Mouse (Mus musculus) kidney, embryonic 14.5 days (tissue): ENCODE data around the gene Rmnd5b. TPM values are rescaled to one million over a fixed set of nuclear protein-coding genes. Genes with fewer than 3 reads are reported as not detected.

Source experiments
- ATAC-seq: fragments of 200-750 bp; cut with Nextera tagmentation; 2 replicates; pipeline ENCODE4 v1.8.0; 2017; ENCODE audit warnings: moderate number of reproducible peaks, mild to moderate bottlenecking, moderate TSS enrichment, moderate library complexity; ENCODE audit not compliant: low FRiP score, low TSS enrichment
- H3K27ac ChIP-seq: fragments of 300-500 bp; sonication (generic); 2 replicates; pipeline ENCODE4 v1.5.1; 2014; ENCODE audit warnings: low read depth, mild to moderate bottlenecking, low read length, moderate library complexity, mixed read lengths
- H3K27me3 ChIP-seq: fragments of 300-500 bp; sonication (generic); 2 replicates; pipeline ENCODE4 v1.6.1; 2014; ENCODE audit warnings: mild to moderate bottlenecking, low read length; ENCODE audit not compliant: control insufficient read depth, insufficient read depth
- H3K36me3 ChIP-seq: fragments of 300-500 bp; sonication (generic); 2 replicates; pipeline ENCODE4 v1.6.1; 2014; ENCODE audit warnings: low read length, mixed read lengths; ENCODE audit not compliant: control insufficient read depth, insufficient read depth
- H3K4me1 ChIP-seq: fragments of 300-500 bp; sonication (generic); 2 replicates; pipeline ENCODE4 v1.6.1; 2014; ENCODE audit warnings: low read length, mixed read lengths; ENCODE audit not compliant: control insufficient read depth, insufficient read depth
- H3K4me2 ChIP-seq: fragments of 300-500 bp; sonication (generic); replicated peaks from 2 replicates; pipeline ENCODE4 v1.6.1; 2014; ENCODE audit warnings: low read depth, mild to moderate bottlenecking, low read length
- H3K4me3 ChIP-seq: fragments of 300-500 bp; sonication (generic); 2 replicates; pipeline ENCODE4 v1.5.1; 2014; ENCODE audit warnings: mild to moderate bottlenecking, low read length
- H3K9ac ChIP-seq: fragments of 300-500 bp; sonication (generic); 2 replicates; pipeline ENCODE4 v1.6.1; 2014; ENCODE audit warnings: low read depth, mild to moderate bottlenecking, low read length, moderate library complexity
- H3K9me3 ChIP-seq: fragments of 300-500 bp; sonication (generic); 2 replicates; pipeline ENCODE4 v1.6.1; 2016; ENCODE audit warnings: low read length; ENCODE audit not compliant: control insufficient read depth
- WGBS: fragments of 180-500 bp; shearing (Covaris S2); extraction: QIAGEN DNeasy Blood & Tissue Kit; methylation state at CpG from one replicate; pipeline ENCODE4 v1.1.7; 2014; 5-methylcytosine and 5-hydroxymethylcytosine counted together
- polyA plus RNA-seq: library from polyadenylated mRNA; unstranded; fragments of >200 nt; fragmentation: Nextera tagmentation; extraction: Ambion mirVana; gene quantifications from 2 replicates; pipeline ENCODE4 v1.2.1, GENCODE M21; 2014

The Rmnd5b gene
- polyA plus RNA-seq, 1 experiment from 2014 or later = 48.7 TPM

DNA sequence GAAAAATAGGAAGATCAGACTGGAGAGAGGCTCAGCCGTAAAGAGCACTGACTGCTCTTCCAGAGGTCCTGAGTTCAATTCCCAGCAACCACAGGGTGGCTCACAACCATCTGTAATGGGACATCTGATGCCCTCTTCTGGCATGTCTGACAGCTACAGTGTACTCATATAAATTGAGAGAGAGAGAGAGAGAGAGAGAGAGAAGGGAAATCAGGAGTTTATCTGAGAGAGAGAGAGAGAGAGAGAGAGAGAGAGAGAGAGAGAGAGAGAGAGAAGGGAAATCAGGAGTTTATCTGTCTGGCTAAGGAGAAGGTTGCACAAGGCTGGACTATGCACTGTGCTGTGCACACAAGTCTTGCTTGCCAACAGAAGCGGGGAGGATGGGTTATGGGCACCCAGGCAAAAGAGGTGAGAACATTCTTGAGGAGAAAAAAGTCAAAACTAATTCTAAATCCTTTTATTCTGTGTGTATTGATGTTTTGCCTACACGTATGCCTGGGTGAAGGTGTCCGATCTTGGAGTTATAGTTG lies 17.3 kb upstream of the Rmnd5b start:
- Histone ChIP-seq H3K9me3 (no peaks in the 10 kb centered on the region), H3K36me3 (no peaks in the 10 kb centered on the region), H3K4me3 (no peak overlapping the region), H3K4me2 (no peak overlapping the region), H3K27me3 (no peaks in the 10 kb centered on the region), H3K4me1 (peaks cover 14% of the 10 kb centered on the region; the same call in 1 of the 2 replicates), H3K9ac (no peak overlapping the region), H3K27ac (no peak overlapping the region)
- WGBS = 91% methylated on average over 4 of the region's 4 CpGs
- no peak for ATAC-seq

DNA sequence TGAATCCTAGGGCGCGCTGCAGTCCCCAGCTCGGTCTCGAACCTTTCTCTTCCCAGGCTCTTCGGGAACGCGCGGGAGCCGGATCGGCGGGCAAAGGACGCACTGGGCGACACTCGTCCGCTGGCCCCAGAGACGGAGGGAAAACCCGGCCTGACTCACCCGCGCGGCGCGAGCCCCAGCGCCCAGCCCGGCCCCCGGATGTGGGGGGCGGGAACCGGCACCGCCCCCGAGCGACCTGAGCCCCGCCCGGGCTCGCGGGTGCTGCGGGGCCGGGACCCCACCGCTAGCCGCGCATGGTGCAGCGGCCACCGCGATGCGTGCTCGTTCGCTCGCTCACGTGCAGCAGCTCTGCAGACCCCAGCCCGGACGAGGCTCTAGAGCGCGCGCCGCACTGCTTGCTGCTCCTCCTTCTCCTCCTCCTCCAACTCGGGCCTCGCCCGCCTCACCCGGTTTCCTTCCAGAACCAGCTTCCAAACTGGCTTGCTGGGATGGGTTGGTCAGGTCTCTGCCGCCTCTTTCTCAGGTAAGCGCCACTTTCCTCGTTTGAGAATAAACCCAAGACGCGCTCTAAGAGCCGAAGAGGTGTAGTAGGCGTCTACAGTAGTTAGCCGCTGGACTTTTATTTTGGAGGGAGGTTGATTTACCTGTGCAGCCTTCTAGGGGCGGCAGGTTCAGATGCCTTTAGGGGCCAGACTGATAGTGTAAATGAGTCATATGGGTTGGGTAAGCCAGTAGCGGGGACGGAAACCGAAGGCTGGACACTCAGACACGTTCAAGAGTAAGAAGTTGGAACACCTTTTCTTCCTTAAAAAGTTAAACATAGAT lies 15.2 kb upstream of the Rmnd5b start, which contains the start of the genes N4bp3 and D930048N14Rik:
N4bp3 (minus strand) TSS at position 152 of the 825 bp plus-strand sequence.
D930048N14Rik (plus strand) TSS at position 264 of the 825 bp plus-strand sequence.
- H3K27ac ChIP-seq = peak within 1 kb of the TSS; percentile 68
- no peaks in the 10 kb centered on the region for H3K27me3 ChIP-seq
- H3K4me2 ChIP-seq = peak within 1 kb of the TSS; percentile 97
- WGBS = under 1% methylated on average over 57 of the region's 70 CpGs
- no peaks in the 10 kb centered on the region for H3K9me3 ChIP-seq
- H3K4me1 ChIP-seq = peaks cover 28% of the 10 kb centered on the region; the same call in 1 of the 2 replicates
- H3K4me3 ChIP-seq = peak within 1 kb of the TSS; percentile 47
- no peaks in the 10 kb centered on the region; the same call in 1 of the 2 replicates for H3K36me3 ChIP-seq
- H3K9ac ChIP-seq = peak within 1 kb of the TSS; percentile 74
- peak; percentile 80 for ATAC-seq

- H3K27ac ChIP-seq = peak overlapping the region; percentile 68; the same call in 1 of the 2 replicates
- H3K9me3 ChIP-seq = no peaks in the 10 kb centered on the region
- H3K9ac ChIP-seq = peak overlapping the region; percentile 74
- H3K4me1 ChIP-seq = peaks cover 28% of the 10 kb centered on the region; the same call in 1 of the 2 replicates
- WGBS = under 1% methylated on average over 26 of the region's 30 CpGs
- peaks cover 6% of the 10 kb centered on the region; the same call in 1 of the 2 replicates for H3K36me3 ChIP-seq
- H3K4me2 ChIP-seq = peak overlapping the region; percentile 97
- peak; percentile 16; the same call in 1 of the 2 replicates for ATAC-seq
- H3K4me3 ChIP-seq = peak overlapping the region; percentile 47
- no peaks in the 10 kb centered on the region for H3K27me3 ChIP-seq
Observed at GRCm38 (mm10) chr11:51650261-51650660, 14.6 kb upstream of the Rmnd5b start.

DNA sequence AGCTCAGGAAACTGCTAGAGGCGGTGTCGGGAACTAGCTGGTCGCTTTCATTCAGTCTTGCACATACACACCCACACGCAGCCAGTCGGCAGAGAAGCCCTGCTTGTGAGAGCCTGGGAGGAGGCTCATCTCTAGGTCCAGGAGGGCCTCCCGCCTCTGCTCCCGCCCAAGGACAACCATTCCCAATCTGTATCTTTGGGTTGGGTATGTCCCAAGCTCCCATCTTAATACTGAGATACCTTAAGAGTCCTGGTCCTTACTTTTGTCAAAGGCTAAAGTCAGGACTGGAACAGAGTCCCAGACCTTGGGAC lies 14.1 kb upstream of the Rmnd5b start:
- peaks cover 8% of the 10 kb centered on the region; the same call in 1 of the 2 replicates for H3K36me3 ChIP-seq
- no peak overlapping the region for H3K27ac ChIP-seq
- H3K27me3 ChIP-seq = no peaks in the 10 kb centered on the region
- peaks cover 28% of the 10 kb centered on the region; the same call in 1 of the 2 replicates for H3K4me1 ChIP-seq
- H3K9ac ChIP-seq = peak overlapping the region; percentile 74
- no peaks in the 10 kb centered on the region for H3K9me3 ChIP-seq
- 3% methylated on average over 7 of the region's 7 CpGs for WGBS
- no peak for ATAC-seq
- H3K4me3 ChIP-seq = peak overlapping the region; percentile 47
- peak overlapping the region; percentile 97 for H3K4me2 ChIP-seq

- Histone ChIP-seq H3K4me3 (peak overlapping the region; percentile 47), H3K9ac (peak overlapping the region; percentile 74; the same call in 1 of the 2 replicates), H3K36me3 (peaks cover 9% of the 10 kb centered on the region; the same call in 1 of the 2 replicates), H3K4me1 (peaks cover 28% of the 10 kb centered on the region; the same call in 1 of the 2 replicates), H3K9me3 (no peaks in the 10 kb centered on the region), H3K27ac (peak overlapping the region; percentile 48; the same call in 1 of the 2 replicates), H3K27me3 (no peaks in the 10 kb centered on the region), H3K4me2 (peak overlapping the region; percentile 97)
- 33% methylated on average over 11 of the region's 11 CpGs for WGBS
- 0 out of 2 replicates have a peak, but pooled peaks have one; percentile 7 for ATAC-seq
Observed at GRCm38 (mm10) chr11:51649111-51649888, 13.6 kb upstream of the Rmnd5b start.

DNA sequence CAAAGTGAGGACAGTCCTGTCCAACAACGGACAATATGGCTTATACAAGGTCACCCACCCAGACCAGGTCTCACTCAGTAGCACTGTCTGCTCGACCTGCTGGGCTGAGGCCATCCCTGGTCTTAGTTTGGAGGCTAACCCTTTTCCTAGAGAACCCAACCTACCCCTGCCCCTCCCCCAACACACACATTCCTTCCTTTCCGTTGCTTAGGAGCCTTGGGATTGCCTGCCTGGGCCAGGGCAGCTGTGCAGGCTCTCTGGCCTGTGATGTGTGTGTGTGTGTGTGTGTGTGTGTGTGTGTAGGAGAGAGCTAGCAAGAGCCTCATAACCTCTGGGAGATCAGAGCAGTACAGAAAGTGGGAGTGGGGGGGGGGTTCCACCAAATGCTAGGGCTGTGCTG lies 12.9 kb upstream of the Rmnd5b start:
- Histone ChIP-seq H3K9ac (peak overlapping the region; percentile 74; the same call in 1 of the 2 replicates), H3K4me3 (peak overlapping the region; percentile 47; the same call in 1 of the 2 replicates), H3K4me1 (peaks cover 33% of the 10 kb centered on the region; the same call in 1 of the 2 replicates), H3K36me3 (peaks cover 16% of the 10 kb centered on the region; the same call in 1 of the 2 replicates), H3K27me3 (no peaks in the 10 kb centered on the region), H3K4me2 (peak overlapping the region; percentile 97), H3K27ac (peak overlapping the region; percentile 48; the same call in 1 of the 2 replicates), H3K9me3 (no peaks in the 10 kb centered on the region)
- ATAC-seq = no peak
- WGBS = 26% methylated on average over 3 of the region's 3 CpGs

- peak overlapping the region; percentile 77 for H3K27ac ChIP-seq
- H3K4me1 ChIP-seq = peaks cover 33% of the 10 kb centered on the region; the same call in 1 of the 2 replicates
- H3K27me3 ChIP-seq = no peaks in the 10 kb centered on the region
- 57% methylated on average over 15 of the region's 15 CpGs for WGBS
- H3K9ac ChIP-seq = no peak overlapping the region
- ATAC-seq = no peak
- no peaks in the 10 kb centered on the region for H3K9me3 ChIP-seq
- H3K4me3 ChIP-seq = peak overlapping the region; percentile 12
- H3K36me3 ChIP-seq = peaks cover 26% of the 10 kb centered on the region; the same call in 1 of the 2 replicates
- peak overlapping the region; percentile 97 for H3K4me2 ChIP-seq
Observed at GRCm38 (mm10) chr11:51646751-51647667, 11.3 kb upstream of the Rmnd5b start.
